Mouse (Mus musculus): ENCODE results near the gene Lhcgr.

GRCm38 (mm10) chr17:88675310-88676309, 116.2 kb downstream of the Lhcgr start:
- 0 out of 2 replicates have a peak, but pooled peaks have one; percentile 6 for TF ChIP-seq CTCF (IDR thresholded peaks at IDR 0.05; ENCODE audit: extremely low read depth, insufficient read depth, low read length)
- no peak for TF ChIP-seq POLR2A (IDR thresholded peaks at IDR 0.05; ENCODE audit: extremely low read depth, insufficient read depth, low read length)

Data from cortical plate, adult 2 months (tissue).